Mouse (Mus musculus) A20 (cell line): ENCODE results near the gene Srsf10.
A peak's percentile ranks its signal among the peaks of the same experiment; 100 is the strongest.

Experiments used
- DNase-seq: peaks from one replicate; pipeline ENCODE4 v3.0.0-alpha.2; 2011; ENCODE audit warnings: low read depth, low spot score

Srsf10 gene

DNA sequence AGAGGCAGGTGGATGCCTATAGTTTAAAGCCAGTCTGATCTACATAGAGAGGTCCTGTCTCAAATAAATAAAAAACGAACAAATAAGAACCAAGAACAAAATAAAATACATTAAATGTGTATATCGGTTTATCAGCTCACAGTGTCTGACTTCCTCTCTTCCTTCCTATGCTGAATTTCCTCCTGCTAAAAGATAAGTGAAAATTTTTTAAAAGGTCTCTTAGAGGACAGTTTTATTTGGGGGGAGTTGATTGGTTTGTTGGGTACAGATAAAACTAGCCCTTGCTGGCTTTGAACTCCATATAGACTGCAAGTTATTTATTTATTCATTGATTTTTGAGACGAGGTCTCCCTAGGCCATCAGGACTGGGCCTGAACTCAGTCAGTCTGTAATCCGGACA lies 57.9 kb downstream of the Srsf10 start:
- no peak for DNase-seq

DNA sequence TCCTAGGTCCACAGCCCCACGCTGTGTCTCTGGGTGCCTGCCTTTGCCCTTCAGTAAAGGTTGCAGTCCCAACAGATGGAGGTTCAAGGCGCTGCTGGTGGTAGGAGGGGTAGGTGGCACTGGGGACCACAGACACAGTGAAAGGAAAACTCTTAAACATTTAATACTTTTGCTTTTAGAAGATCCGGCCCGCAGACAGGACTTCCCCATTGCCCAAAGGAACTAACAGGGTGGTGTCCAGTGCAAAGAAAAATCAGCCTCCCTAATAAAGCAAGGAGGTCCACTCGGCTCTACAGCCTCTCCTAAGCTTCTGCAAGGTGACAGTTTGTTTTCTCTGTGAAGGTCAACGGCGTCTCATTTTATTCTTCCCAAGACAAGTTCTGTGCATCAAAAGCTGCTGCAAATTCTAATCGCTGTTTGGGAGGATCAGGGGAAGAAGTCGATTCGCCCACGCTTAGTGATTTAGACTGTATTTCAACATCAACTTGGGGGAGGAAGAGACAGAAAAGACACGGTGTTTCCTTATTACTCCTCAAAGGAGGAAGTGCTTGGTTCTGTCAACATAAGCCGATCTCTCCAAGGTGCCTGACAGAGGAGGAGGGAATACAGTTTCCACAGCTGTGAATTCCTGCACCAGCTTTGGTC lies 63.2 kb downstream of the Srsf10 start:
- peak; percentile 68 for DNase-seq

DNA sequence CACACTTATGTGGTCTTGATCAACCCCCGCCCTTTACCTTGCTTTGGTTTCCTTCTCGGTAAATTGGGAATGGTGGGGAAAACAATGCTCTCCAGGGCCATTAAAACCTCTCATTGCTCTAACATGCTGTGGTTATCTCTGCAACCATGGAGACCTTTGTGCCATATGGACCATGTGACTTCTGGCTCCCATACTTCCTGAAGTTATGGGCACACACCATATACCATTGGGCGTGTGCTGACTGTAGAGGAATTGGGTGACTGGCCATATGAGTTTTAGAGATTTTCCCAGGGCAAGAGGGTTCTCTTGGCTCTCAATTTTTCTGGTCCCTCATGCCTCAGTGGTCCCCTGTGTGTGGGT lies 63.7 kb downstream of the Srsf10 start:
- no peak for DNase-seq
